Mouse (Mus musculus) CH12F3 (cell line): ENCODE results near the gene Tmem131.

ENCODE experiments used
- in situ Hi-C: fragments of 300-500 bp; cut with MboI; formaldehyde crosslinking; loops from 2 replicates; pipeline ENCODE4 v1.14.3; 2020; ENCODE audit warnings: low sequenced_read_pairs

Tmem131 gene

DNA sequence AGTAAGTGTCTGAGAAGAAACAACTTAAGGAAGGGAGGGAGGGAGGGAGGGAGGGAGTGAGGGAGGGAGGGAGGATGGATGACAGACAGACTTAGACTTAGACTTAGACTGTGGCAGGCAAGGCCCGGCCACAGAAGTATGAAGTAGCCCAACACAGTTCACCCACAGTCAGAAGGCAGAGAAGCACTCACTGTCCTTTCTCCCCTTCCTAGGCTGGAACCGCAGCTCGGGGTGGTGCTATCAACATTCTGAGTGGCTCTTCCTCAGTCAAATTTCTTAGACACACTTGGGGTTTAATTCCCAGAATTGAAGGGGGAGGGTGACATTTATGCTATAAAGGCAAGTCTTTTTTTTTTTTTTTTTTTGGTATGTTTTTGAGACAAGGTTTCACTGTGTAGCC lies 51.0 kb downstream of the Tmem131 start:
- in situ Hi-C loops, result loop anchor here (10.0 kb wide), 1 partner anchor 352 kb away; no protein-coding TSS in a partner anchor

DNA sequence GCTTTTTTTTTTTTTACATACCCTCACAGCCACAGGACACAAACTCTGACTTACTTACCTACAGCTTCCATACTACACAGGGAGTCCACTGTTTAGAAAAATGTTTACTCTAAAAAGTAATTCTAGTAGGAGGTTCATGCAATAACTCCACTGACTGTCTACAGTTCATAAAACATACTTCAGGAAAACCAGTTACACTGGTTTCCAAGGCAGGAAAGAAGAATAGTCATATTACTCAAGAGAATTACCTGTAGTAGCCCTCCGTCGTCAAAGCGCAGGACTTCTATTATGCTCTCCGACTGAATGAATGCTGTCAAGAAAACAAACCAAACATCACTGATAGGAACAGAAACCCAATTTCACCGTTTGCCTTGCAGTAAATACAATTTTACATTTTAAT lies 54.5 kb downstream of the Tmem131 start:
- in situ Hi-C loops, result no loop called here

DNA sequence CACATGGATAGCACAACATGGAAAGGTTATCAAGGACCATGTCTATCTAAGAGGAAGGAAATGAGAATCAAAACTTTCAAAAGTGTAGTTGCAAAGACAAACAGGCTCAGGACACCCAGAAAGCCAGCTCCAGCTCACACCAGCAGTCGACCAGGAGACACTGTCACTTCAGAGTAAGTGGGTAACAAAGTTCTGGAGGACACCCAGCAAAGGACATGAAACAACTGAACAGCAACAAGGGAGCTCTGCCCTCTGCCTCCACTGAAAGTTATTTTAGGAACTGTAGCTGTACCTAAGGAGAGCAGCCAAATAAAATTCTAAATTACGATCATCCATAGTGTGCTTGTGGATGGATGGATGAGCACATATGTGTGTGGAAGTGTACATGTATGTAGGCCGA lies 56.3 kb downstream of the Tmem131 start:
- in situ Hi-C loops, result no loop called here

DNA sequence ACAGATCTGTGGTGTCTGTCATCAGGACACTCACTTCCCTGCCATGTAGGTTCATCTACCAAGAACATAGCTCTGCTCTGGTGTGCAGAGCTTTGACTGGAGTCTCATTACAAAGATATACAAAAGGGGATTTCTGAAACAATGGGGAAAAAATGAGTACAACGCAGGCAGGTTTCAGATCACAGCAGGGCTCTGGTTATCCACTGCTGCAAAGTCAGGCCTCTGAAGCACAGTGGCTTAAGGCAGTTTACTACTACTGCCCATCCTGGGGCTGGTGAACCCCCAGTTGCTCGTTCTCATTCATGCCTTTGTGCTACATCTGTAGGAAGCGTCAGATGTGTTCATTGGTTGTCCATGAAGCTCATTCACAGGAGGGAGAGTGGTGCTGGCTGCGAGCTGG lies 57.0 kb downstream of the Tmem131 start:
- in situ Hi-C loops, result no loop called here

DNA sequence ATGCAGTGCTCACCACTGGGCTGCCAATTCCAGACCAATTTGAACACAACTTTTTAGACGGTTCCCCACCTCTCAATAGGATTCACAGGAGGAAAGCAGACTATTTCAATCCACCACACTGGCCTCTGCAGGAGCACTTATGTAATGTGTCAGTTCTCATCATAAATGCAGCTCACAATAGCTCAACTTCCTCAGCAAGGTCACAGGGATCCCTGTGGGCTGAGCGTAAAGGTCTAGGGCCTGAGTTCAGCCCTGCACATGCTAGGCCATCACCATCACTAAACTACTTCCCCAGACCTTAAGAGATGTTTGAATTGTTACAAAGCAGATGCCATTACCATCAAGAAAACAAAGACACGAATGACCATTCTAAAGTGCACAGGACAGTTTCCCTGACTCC lies 58.9 kb downstream of the Tmem131 start:
- in situ Hi-C loops, result no loop called here

DNA sequence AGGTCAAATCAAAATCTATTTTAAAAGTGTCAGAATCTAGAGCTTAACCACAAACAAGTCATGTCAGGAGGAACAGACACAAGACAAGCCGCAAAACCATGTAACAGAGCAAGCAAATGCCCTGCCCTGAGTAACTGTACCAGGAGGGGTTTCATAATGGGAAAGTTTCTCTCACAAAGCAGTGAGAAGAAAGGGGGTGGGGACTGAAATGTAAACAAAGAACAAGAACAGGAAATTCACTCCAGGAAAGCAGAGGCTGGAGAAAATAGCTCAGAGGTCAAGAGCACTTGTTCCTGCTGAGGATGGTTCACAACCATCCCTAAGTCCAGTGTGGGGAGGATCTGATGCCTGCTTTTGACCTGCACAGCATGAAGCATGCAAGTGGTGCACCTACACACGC lies 59.7 kb downstream of the Tmem131 start:
- in situ Hi-C loops, result no loop called here

DNA sequence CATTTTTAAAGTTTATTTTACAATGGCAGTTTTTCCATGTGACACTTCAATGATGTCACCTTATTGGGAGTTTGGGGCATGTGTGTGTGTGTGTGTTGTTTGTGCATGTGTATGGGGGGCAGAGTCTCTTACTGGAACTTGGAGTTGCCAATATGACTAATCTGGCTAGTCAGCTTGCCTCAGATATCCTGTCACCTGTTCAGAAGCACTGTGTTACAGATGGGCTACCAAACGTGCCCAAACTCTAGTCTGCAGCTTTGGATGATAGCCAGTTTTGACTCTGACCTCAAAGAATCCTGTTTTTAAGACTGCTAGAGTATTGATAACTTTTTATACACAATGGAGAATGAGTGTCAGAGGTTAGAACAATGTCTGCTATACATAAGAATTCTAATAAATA lies 64.3 kb downstream of the Tmem131 start:
- in situ Hi-C loops, result no loop called here

DNA sequence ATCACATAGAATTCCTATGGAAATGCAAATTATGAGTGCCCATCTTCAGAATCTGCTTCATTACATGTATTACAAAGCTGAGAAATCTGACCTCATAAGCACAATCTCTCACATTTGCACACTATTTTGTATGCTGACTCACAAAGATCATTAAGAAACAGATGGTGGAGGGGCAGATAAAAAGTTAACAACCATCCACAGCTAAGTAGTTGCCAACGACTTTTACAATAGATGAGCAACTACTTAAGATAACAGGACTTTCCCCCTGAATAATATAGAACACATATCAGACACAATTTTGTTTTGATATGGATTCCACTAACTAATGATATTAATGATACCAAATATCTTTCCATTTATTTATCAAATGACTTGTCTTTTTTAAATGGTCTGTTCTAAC lies 66.3 kb downstream of the Tmem131 start:
- in situ Hi-C loops, result no loop called here

DNA sequence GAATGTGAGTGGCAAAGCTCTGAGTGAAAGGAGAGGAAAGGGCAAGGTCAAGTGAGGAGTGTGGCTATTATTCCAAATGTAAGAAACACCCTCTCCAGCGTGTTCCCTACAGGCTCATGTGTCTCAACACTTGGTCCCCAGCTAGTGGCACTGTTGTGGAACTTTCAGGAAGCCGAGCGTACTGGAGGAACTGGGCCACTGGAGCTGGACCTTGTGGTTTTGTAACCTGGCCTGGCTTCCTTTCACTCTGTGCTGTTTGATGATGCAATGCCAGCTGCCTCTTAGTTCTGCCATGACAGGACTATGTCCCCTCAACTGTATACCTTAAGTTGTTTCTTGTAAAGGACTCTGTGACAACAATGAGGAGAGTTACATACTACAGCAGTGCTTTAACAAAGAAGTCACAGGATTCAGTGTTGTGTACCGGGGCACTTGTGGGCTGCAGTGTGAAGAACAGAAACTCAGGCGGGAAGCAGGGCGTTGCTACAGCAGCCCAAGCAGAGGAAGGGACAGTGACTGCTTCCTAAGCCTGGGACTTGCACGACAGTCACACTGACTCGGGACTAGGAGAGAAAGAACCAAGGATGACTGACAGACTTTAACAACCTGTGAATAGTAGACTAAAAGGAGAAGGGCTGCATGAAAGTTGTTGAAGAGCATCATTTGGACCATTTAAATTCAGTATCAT lies 68.4 kb downstream of the Tmem131 start:
- in situ Hi-C loops, result no loop called here

DNA sequence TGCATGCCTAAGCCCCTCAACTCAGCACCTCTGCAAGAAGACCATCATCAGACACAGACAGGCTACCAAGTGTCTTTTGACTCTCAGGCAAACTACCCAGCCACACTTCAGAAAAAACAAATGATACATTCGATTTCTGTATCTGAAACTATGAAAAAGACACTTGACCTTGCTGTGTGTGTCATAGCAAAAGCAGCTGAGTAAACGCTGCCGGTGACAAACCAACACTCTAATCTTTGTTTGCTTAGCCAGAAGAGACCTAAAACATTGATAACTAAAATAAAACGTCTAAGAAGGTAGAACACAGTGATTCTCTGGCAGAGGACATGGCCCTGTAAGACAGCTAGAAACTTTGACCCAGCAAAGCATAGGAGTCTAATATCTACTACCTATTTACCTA lies 72.2 kb downstream of the Tmem131 start:
- in situ Hi-C loops, result no loop called here

DNA sequence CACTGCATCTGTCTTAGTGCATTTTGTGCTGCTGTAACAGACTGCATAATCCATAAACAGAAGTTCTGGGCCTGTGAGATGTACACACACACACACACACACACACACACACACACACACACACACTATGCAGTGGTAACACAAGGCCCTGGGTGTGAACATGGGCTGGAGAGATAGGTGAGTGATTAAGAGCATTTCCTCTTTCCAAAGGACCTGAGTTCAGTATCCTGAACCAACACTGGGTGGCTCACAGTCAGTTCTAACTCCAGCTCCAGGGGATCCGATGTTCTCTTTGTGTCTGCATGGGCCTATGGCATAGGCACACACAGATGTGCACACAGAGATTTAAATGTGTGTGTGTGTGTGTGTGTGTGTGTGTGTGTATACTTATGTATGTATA lies 72.9 kb downstream of the Tmem131 start:
- in situ Hi-C loops, result no loop called here

DNA sequence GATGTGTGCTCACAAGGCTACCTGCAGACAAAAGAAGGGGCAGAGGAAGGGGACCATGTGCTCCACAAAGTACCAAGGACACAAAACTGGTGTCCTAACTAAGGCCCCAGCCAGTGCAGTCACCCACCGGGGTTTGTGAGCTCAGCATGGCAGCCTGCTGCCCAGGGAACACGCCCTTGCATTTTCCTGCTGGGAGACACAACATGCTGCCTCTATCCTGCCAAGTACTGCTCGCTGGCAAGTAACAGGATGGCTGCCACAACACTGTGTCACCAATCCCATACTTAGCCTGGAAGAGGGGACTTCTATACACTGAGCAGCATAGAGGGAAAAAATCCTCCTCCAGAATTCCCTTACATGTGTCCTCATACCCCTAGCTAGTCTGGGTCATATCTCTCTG lies 78.7 kb downstream of the Tmem131 start:
- in situ Hi-C loops, result no loop called here

DNA sequence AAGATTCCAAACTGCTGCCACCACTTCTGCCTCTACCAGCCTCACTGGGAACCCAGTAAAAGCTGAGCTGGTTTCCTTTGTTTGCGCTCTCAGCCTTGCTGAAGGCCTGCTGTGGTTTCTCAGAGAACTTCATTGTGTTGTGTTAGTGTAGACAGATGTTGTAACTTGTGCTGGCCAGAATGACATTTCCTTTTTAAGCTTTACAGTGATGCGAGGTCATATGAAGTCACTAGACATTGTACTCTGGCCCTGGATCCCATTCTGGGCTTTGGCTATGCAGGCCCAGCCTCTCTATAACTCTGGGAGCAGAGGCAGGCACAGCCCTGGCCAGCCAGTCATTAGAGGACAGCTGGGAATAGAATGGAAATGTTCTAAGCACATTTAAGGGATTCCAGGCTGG lies 81.7 kb downstream of the Tmem131 start:
- in situ Hi-C loops, result no loop called here

DNA sequence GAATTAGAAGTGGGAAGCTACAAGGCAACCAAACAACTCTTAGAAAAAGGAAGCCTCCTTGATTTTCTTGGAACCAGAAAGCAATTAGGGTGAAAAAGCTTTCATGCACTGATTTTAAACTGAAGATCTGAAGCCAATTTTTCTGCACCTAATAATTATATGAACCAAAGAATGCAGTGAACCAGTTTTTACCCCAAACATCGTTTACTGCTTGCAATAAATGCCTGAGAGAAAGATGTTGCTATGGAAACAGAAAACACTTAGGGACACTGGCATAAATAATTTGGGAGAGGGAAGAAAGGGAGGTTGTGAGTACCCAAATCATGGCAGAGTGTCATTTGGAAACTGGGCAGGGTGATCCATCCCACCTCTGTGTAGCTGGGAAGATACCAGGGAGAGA lies 82.6 kb downstream of the Tmem131 start:
- in situ Hi-C loops, result no loop called here

DNA sequence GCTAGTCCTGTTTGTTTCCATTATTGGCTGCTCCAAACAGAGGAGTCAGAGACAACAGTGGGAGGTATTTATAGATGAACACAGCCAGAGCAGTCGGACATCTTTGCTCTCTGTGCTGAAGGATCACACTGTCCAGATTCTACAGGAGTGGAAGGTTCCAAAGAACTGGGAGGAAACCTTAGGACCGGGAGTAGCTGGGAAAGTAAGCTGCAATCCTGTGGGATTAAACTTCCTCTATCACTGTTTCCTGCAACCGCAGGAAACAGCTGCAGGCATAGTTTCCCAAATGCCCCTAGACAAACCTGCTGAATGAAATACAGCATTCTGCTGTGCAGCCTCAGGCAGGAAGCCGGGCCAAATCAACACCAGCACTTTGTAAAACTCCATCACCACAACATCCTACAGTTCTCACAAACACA lies 83.0 kb downstream of the Tmem131 start:
- in situ Hi-C loops, result no loop called here

DNA sequence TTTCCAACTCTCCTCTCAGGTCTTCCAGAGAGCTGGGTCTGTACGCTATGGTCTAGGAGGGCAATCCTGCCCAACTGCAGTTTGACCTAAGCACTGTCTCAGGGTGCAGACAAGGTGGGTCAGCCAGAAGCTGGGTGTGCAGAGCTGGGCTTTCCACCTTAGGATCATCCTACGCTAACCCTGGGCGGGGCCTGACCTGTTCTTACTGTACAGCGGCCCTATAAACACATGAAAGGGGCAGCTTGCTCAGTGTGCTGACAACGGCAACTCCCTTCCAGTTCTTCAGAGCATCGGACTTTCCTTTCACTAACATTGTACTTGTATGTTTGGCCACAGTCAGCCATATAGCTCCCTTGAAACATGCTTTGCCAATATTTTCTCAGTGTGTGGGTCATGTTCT lies 86.4 kb downstream of the Tmem131 start:
- in situ Hi-C loops, result no loop called here

DNA sequence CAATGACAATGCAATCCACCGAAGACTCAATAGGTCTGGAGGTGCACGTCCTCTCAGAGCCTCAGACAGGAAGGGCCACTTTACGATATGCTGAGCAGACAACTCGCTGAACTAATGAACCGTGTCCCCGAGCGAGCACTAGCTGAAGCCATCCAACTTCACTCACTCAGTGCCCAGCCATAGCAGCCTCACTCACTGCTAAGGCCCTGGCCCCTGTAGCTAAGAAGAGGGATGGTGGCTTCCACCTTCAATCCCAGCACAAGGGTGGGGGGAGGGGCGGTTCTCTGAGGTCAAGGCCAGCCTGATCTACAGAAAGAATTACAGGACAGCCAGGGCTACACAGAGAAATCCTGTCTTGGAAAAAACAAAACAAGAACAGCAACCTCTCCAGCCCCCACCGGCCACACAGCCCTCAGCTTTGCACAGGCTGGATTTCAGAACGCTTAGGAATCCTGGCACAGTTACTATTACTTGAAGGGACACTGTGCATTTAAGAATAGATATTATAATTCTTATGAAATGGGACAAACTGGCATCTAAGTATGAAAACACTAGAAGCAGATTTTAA lies 89.2 kb downstream of the Tmem131 start:
- in situ Hi-C loops, result no loop called here

DNA sequence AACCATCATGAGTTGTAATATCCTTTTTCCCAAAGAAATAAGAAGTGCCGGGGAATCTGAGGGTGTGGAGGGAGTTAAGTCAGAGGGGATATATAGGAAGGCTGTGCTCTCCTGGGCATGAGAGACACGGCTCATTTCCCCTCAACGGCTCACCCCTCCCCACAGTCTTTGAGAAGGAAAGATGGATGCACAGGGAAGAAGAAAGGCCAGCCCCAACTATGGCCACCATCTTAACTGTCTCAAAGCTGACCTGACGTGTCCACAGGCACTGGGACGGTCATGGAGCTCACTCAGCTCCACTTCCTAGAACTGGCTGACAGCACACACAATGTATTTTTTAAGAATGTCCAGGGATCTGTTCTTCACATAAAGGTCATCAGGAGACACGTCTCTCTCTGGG lies 91.4 kb downstream of the Tmem131 start:
- in situ Hi-C loops, result no loop called here

DNA sequence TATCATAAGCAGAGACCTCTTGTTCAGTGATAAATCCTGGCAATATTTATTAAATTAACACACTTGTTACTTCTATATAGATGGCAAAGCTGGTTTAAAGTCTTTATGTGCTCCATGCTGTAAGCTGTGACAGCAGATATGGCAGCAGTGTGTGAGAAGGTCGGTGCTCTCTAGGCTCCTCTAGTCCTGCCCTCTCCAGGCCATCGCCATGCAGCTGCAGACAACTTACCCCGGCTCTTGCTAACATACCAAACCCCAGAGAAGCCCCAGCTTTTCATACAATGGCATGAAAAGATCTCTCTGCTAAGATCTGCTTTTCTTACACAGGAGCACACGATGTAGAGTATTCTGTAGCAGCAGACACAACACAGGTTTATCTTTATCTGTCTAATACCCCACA lies 92.1 kb downstream of the Tmem131 start:
- in situ Hi-C loops, result no loop called here

DNA sequence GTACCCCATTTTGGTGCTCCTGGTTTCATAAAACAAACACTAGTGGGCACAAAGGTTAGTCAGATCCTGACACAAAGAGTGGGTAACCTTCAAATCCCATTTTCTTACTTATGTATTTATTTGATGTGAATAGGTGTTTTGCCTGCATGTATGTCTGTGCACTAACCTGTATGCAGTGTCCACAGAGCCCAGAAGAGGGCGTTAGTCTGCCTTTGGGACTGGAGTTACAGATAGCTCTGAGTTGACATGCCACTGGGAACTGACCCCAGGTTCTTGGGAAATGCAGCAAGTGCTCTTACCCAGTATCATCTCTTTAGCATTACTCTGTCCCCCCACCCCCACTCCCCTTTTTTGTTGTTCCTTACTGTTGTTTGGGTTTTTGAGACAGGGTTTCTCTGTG lies 95.4 kb downstream of the Tmem131 start:
- in situ Hi-C loops, result no loop called here

DNA sequence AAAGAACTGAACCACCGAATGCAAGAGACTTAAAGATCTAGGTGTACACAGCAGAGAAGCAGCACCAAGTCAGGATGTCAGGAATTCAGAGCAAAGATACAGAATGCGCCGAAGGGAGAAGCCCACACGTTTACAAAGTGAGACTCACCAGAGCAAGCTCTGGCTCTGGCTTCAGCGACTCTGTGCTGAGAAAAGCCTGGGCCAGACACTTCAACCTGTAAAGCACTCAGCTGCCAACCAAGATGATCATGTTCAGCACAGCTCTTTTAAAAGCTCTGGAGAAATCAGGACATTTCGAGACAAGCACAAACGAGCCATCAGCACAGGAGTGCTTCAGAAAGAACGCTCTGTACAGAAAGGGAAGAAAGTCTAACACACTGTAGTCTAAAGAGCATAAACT lies 96.2 kb downstream of the Tmem131 start:
- in situ Hi-C loops, result no loop called here

DNA sequence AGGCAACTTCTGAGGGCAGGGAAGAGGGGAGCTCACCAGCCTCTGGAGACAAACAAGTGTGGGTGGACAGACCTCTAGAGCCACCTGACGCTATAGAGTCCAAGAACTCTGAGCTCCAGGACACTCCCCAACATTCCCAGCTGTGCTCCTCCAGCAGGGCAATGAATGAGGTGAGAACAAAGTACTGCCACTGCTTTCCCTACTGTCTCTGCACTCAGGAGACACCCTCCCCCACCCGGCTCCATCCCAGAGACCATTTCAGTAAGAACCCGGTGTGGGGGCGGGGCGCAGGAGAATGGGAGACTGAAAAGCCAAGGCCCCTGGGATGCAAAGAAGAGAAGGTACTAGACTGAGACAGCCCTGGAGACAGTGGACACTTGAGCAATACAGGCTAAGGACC lies 98.4 kb downstream of the Tmem131 start:
- in situ Hi-C loops, result no loop called here

DNA sequence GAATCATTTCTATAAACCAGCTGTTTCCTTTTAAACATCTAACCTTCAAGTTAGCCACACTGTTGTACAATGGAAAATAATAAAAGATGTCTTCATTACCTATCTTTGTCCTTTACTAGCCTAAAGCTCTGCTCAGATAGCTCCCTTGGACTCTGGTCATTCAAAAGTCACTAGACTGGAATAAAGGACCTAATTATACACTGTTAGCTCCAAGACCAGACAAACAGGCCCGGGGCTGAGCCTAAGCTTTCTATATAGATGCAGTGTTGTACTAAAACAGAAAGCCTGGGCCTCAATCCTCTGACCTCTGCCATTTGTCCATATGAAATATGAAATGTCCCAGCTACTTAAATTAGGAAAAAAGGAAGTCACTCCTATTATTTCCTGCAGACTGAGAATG lies 101.7 kb downstream of the Tmem131 start:
- in situ Hi-C loops, result no loop called here
